Mouse (Mus musculus) intestine, postnatal 0 days (tissue): ENCODE measurements around the gene Znhit1. TPM values are rescaled to one million over a fixed set of nuclear protein-coding genes. Genes with fewer than 3 reads are reported as not detected.
A peak's percentile ranks its signal among the peaks of the same experiment; 100 is the strongest.

ENCODE experiments used
- ATAC-seq: fragments of 200-750 bp; cut with Nextera tagmentation; 2 replicates; pipeline ENCODE4 v1.8.0; 2017; ENCODE audit warnings: mild to moderate bottlenecking, moderate TSS enrichment, moderate library complexity
- H3K27ac ChIP-seq: fragments of 300-500 bp; sonication (generic); 2 replicates; pipeline ENCODE4 v1.5.1; 2014; ENCODE audit warnings: mild to moderate bottlenecking, low read depth, low read length, moderate library complexity
- H3K27me3 ChIP-seq: fragments of 300-500 bp; sonication (generic); replicated peaks from 2 replicates; pipeline ENCODE4 v1.6.1; 2014; ENCODE audit warnings: low read length, mixed read lengths; ENCODE audit not compliant: control insufficient read depth, insufficient read depth
- H3K36me3 ChIP-seq: fragments of 300-500 bp; sonication (generic); 2 replicates; pipeline ENCODE4 v1.6.1; 2014; ENCODE audit warnings: mild to moderate bottlenecking, moderate library complexity; ENCODE audit not compliant: control insufficient read depth, insufficient read depth
- H3K4me1 ChIP-seq: fragments of 300-500 bp; sonication (generic); replicated peaks from 2 replicates; pipeline ENCODE4 v1.6.1; 2014; ENCODE audit warnings: antibody characterized with exemption, low read length, mixed read lengths; ENCODE audit not compliant: control insufficient read depth, insufficient read depth
- H3K4me2 ChIP-seq: fragments of 300-500 bp; sonication (generic); replicated peaks from 2 replicates; pipeline ENCODE4 v1.6.1; 2014; ENCODE audit warnings: low read depth, mild to moderate bottlenecking, moderate library complexity
- H3K4me3 ChIP-seq: fragments of 300-500 bp; sonication (generic); 2 replicates; pipeline ENCODE4 v1.5.1; 2014; ENCODE audit warnings: low read depth, low read length
- H3K9ac ChIP-seq: fragments of 300-500 bp; sonication (generic); 2 replicates; pipeline ENCODE4 v1.6.1; 2014; ENCODE audit warnings: mild to moderate bottlenecking, low read depth, low read length
- H3K9me3 ChIP-seq: fragments of 300-500 bp; sonication (generic); 2 replicates; pipeline ENCODE4 v1.6.1; 2016; ENCODE audit warnings: mixed run types; ENCODE audit not compliant: control insufficient read depth
- CTCF ChIP-seq: sonication (generic); IDR thresholded peaks from 2 replicates; pipeline ENCODE4 v1.5.1; 2016; ENCODE audit warnings: low read depth, mild to moderate bottlenecking, control low read depth, antibody characterized with exemption, moderate library complexity
- WGBS: fragments of 180-500 bp; shearing (Covaris S2); extraction: QIAGEN DNeasy Blood & Tissue Kit; methylation state at CpG from one replicate; pipeline ENCODE4 v1.1.7; 2014; 5-methylcytosine and 5-hydroxymethylcytosine counted together
- polyA plus RNA-seq: library from polyadenylated mRNA; unstranded; fragments of >200 nt; fragmentation: Nextera tagmentation; extraction: Ambion mirVana; gene quantifications from 2 replicates; pipeline ENCODE4 v1.2.1, GENCODE M21; 2015

The Znhit1 gene
- polyA plus RNA-seq, 1 experiment from 2014 or later = 84.6 TPM

- H3K9ac ChIP-seq = no peak overlapping the region
- peaks cover 64% of the 10 kb centered on the region for H3K27me3 ChIP-seq
- peak overlapping the region; percentile 30 for H3K4me3 ChIP-seq
- WGBS = under 1% methylated on average over 52 of the region's 52 CpGs
- TF ChIP-seq CTCF = no peak
- H3K4me2 ChIP-seq = peak overlapping the region; percentile 71
- ATAC-seq = peak; percentile 60
- H3K4me1 ChIP-seq = peaks cover 8% of the 10 kb centered on the region; the same call in 1 of the 2 replicates
- no peak overlapping the region for H3K27ac ChIP-seq
- H3K36me3 ChIP-seq = no peaks in the 10 kb centered on the region
- H3K9me3 ChIP-seq = no peaks in the 10 kb centered on the region
These were observed 42.0 kb upstream of the Znhit1 start for GRCm38 (mm10) chr5:137029643-137030415.

- H3K27me3 ChIP-seq = peaks cover 70% of the 10 kb centered on the region
- H3K27ac ChIP-seq = no peak overlapping the region
- peak overlapping the region; percentile 30; the same call in 1 of the 2 replicates for H3K4me3 ChIP-seq
- WGBS = 4% methylated on average over 7 of the region's 8 CpGs
- H3K36me3 ChIP-seq = no peaks in the 10 kb centered on the region
- no peak for ATAC-seq
- no peak overlapping the region for H3K9ac ChIP-seq
- TF ChIP-seq CTCF = no peak
- peaks cover 8% of the 10 kb centered on the region; the same call in 1 of the 2 replicates for H3K4me1 ChIP-seq
- no peaks in the 10 kb centered on the region for H3K9me3 ChIP-seq
- peak overlapping the region; percentile 71 for H3K4me2 ChIP-seq
These were observed 41.4 kb upstream of the Znhit1 start for GRCm38 (mm10) chr5:137029273-137029585.

GRCm38 (mm10) chr5:137028561-137029272 is 40.9 kb upstream of the Znhit1 start:
- Histone ChIP-seq H3K4me1 (peaks cover 8% of the 10 kb centered on the region; the same call in 1 of the 2 replicates), H3K36me3 (no peaks in the 10 kb centered on the region), H3K4me2 (no peak overlapping the region), H3K4me3 (no peak overlapping the region), H3K9ac (no peak overlapping the region), H3K27me3 (peaks cover 75% of the 10 kb centered on the region), H3K9me3 (no peaks in the 10 kb centered on the region), H3K27ac (no peak overlapping the region)
- no peak for TF ChIP-seq CTCF
- no peak for ATAC-seq
- 8% methylated on average over 27 of the region's 29 CpGs for WGBS

GRCm38 (mm10) chr5:137026092-137026491 is 38.3 kb upstream of the Znhit1 start, which contains the start of gene Vgf:
Gene Vgf (plus strand): TSS chr5:137026392.
- WGBS = 15% methylated on average over 4 of the region's 4 CpGs
- Histone ChIP-seq H3K4me2 (0 out of 2 replicates have a peak within 1 kb of the TSS, but pooled peaks have one; percentile 18), H3K27me3 (peaks cover 67% of the 10 kb centered on the region), H3K4me1 (no peaks in the 10 kb centered on the region; the same call in 1 of the 2 replicates), H3K9me3 (no peaks in the 10 kb centered on the region), H3K27ac (no peak within 1 kb of the TSS), H3K9ac (no peak within 1 kb of the TSS), H3K36me3 (no peaks in the 10 kb centered on the region), H3K4me3 (no peak within 1 kb of the TSS)
- ATAC-seq = no peak
- TF ChIP-seq CTCF = no peak

GRCm38 (mm10) chr5:137025132-137025531 is 37.3 kb upstream of the Znhit1 start:
- 0 out of 2 replicates have a peak overlapping the region, but pooled peaks have one; percentile 18 for H3K4me2 ChIP-seq

GRCm38 (mm10) chr5:137024318-137024717 is 36.5 kb upstream of the Znhit1 start:
- WGBS = 49% methylated on average over 3 of the region's 3 CpGs
- no peak overlapping the region for H3K9ac ChIP-seq
- no peak overlapping the region for H3K4me3 ChIP-seq
- peaks cover 49% of the 10 kb centered on the region for H3K27me3 ChIP-seq
- H3K9me3 ChIP-seq = no peaks in the 10 kb centered on the region
- no peak for ATAC-seq
- no peak overlapping the region for H3K27ac ChIP-seq
- H3K4me1 ChIP-seq = no peaks in the 10 kb centered on the region
- H3K4me2 ChIP-seq = no peak overlapping the region
- TF ChIP-seq CTCF = no peak
- H3K36me3 ChIP-seq = no peaks in the 10 kb centered on the region

More at GRCm38 (mm10) chr5:137025132-137025531, 37.3 kb upstream of the Znhit1 start:
- TF ChIP-seq CTCF = peak; percentile 99
- WGBS = under 1% methylated on average over 23 of the region's 23 CpGs
- Histone ChIP-seq H3K36me3 (no peaks in the 10 kb centered on the region), H3K9me3 (no peaks in the 10 kb centered on the region), H3K4me1 (no peaks in the 10 kb centered on the region; the same call in 1 of the 2 replicates), H3K9ac (no peak overlapping the region), H3K4me3 (no peak overlapping the region), H3K27ac (no peak overlapping the region), H3K27me3 (peaks cover 57% of the 10 kb centered on the region)
- ATAC-seq = no peak
